Mouse (Mus musculus): ENCODE results near the gene Erc2. TPM values are rescaled to one million over a fixed set of nuclear protein-coding genes. Genes with fewer than 3 reads are reported as not detected.

Erc2 gene
- polyA plus RNA-seq, 1 experiment from 2014 or later = 1.9 TPM

DNA sequence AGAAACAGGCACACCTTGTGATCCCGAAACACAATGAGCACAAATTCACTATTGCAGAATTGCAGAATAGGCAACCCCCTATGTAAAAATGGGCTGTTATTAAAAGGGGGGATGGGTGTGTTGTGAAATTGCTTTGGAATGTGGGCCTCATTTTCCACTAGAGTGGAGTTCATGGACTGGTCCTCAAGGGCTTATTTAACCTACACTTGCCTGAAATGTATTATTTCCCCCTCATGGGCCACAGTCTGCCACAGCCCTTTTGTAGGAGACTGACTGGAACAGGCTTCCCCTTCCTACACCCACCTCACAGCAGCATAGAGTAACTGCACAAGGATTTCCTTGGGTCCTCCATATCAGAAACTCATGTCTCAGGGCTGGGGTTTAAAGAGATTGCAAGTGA, 726.9 kb downstream of the Erc2 start:
- H3K9me3 ChIP-seq (ENCODE audit: low read length) = no peaks in the 10 kb centered on the region
- H3K4me1 ChIP-seq (ENCODE audit: insufficient read depth) = no peaks in the 10 kb centered on the region
- H3K27me3 ChIP-seq (ENCODE audit: insufficient read depth, low read length) = no peaks in the 10 kb centered on the region
- H3K36me3 ChIP-seq (replicated peaks; ENCODE audit: insufficient read depth, low read length) = no peaks in the 10 kb centered on the region
- no peak overlapping the region for H3K9ac ChIP-seq (replicated peaks)
- no peak overlapping the region for H3K4me3 ChIP-seq (ENCODE audit: low read depth, low read length)
- ATAC-seq (no peak), DNase-seq (no peak)
- WGBS (ENCODE audit: insufficient replicate concordance) = 94% methylated on average over 1 of the region's 1 CpGs
- no peak overlapping the region for H3K27ac ChIP-seq (ENCODE audit: low read depth)
- no peak for TF ChIP-seq EP300 (IDR thresholded peaks at IDR 0.05; ENCODE audit: low read depth)
- TF ChIP-seq CTCF (IDR thresholded peaks at IDR 0.05; ENCODE audit: low read depth) = no peak
- no peak overlapping the region for H3K4me2 ChIP-seq (ENCODE audit: low read depth, low read length)

DNA sequence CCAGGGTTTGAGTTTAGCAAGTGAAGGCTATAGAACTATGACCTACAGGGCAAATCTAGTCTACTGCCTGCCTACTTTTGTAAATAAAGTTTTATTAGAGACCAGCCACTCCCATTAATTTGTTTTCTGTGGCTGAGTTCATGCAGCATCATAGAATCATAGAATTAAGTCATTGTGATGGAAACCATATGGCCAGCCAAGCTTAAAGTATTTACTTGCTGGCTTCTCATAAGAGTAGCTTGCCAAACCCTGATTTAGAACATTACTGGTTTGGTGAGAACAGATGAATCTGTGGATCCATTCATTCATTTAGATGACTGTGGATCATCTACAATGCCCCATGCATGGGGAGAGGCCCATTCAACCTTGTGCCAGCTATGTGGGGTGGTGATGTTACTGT, 733.8 kb downstream of the Erc2 start:
- ATAC-seq (no peak), DNase-seq (no peak)
- Histone ChIP-seq H3K4me2 (ENCODE audit: low read depth, low read length) (no peak overlapping the region), H3K27ac (ENCODE audit: low read depth) (no peak overlapping the region), H3K4me3 (ENCODE audit: low read depth, low read length) (no peak overlapping the region), H3K9me3 (ENCODE audit: low read length) (no peaks in the 10 kb centered on the region), H3K4me1 (ENCODE audit: insufficient read depth) (no peaks in the 10 kb centered on the region), H3K36me3 (replicated peaks; ENCODE audit: insufficient read depth, low read length) (no peaks in the 10 kb centered on the region), H3K9ac (replicated peaks) (no peak overlapping the region), H3K27me3 (ENCODE audit: insufficient read depth, low read length) (no peaks in the 10 kb centered on the region)
- TF ChIP-seq CTCF (IDR thresholded peaks at IDR 0.05; ENCODE audit: low read depth) = no peak
- no peak for TF ChIP-seq EP300 (IDR thresholded peaks at IDR 0.05; ENCODE audit: low read depth)

DNA sequence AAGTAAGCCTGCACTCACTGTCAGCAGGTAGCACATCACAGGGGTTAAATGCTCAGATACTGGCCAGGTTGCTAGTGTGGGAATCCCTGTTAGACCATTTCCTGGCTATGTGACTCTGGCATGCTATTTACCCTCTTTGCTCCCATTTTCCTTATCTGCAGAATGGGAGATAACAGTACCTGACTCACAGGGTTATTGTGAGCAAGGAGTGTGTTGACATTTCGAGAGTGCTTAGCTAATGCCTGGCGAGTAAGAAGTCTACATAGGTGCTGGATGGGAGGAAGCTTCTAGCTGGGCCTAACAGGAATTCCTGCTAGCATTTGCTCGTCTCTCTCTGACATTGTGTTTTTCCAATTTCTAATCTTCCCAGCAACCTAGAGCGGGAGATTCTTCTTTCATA, 737.3 kb downstream of the Erc2 start:
- H3K27ac ChIP-seq (ENCODE audit: low read depth) = no peak overlapping the region
- no peak overlapping the region for H3K9ac ChIP-seq (replicated peaks)
- ATAC-seq = no peak
- WGBS (ENCODE audit: insufficient replicate concordance) = 36% methylated on average over 4 of the region's 4 CpGs
- no peak overlapping the region for H3K4me3 ChIP-seq (ENCODE audit: low read depth, low read length)
- no peaks in the 10 kb centered on the region for H3K36me3 ChIP-seq (replicated peaks; ENCODE audit: insufficient read depth, low read length)
- H3K9me3 ChIP-seq (ENCODE audit: low read length) = no peaks in the 10 kb centered on the region
- no peak for DNase-seq
- H3K4me1 ChIP-seq (ENCODE audit: insufficient read depth) = no peaks in the 10 kb centered on the region
- H3K27me3 ChIP-seq (ENCODE audit: insufficient read depth, low read length) = no peaks in the 10 kb centered on the region
- no peak overlapping the region for H3K4me2 ChIP-seq (ENCODE audit: low read depth, low read length)
- TF ChIP-seq EP300 (IDR thresholded peaks at IDR 0.05; ENCODE audit: low read depth) (no peak), CTCF (IDR thresholded peaks at IDR 0.05; ENCODE audit: low read depth) (no peak)

DNA sequence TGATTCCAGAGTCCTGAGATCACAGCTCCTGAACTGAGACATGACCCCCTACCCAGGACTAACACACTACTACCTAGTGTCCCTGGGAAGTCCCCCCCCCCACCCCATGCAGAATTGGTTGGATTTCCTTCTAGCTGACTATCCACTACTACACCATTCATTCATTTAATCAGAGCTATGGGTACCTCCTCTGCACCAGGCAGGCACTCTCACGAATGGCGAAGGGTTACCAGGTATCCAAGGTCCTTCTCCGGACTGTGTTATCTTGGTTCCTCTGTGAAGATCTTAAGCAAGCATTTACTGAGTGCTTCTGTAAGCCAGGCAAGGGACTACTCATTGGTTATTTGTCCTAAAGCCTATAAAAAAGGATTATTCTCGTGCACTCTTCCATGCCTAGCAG, 737.8 kb downstream of the Erc2 start:
- H3K9ac ChIP-seq (replicated peaks) = no peak overlapping the region
- ATAC-seq (no peak), DNase-seq (no peak)
- no peak for TF ChIP-seq EP300 (IDR thresholded peaks at IDR 0.05; ENCODE audit: low read depth)
- TF ChIP-seq CTCF (IDR thresholded peaks at IDR 0.05; ENCODE audit: low read depth) = no peak
- H3K27me3 ChIP-seq (ENCODE audit: insufficient read depth, low read length) = no peaks in the 10 kb centered on the region
- no peaks in the 10 kb centered on the region for H3K9me3 ChIP-seq (ENCODE audit: low read length)
- no peaks in the 10 kb centered on the region for H3K4me1 ChIP-seq (ENCODE audit: insufficient read depth)
- no peaks in the 10 kb centered on the region for H3K36me3 ChIP-seq (replicated peaks; ENCODE audit: insufficient read depth, low read length)
- no peak overlapping the region for H3K4me2 ChIP-seq (ENCODE audit: low read depth, low read length)
- no peak overlapping the region for H3K4me3 ChIP-seq (ENCODE audit: low read depth, low read length)
- WGBS (ENCODE audit: insufficient replicate concordance) = 64% methylated on average over 4 of the region's 4 CpGs
- no peak overlapping the region for H3K27ac ChIP-seq (ENCODE audit: low read depth)

DNA sequence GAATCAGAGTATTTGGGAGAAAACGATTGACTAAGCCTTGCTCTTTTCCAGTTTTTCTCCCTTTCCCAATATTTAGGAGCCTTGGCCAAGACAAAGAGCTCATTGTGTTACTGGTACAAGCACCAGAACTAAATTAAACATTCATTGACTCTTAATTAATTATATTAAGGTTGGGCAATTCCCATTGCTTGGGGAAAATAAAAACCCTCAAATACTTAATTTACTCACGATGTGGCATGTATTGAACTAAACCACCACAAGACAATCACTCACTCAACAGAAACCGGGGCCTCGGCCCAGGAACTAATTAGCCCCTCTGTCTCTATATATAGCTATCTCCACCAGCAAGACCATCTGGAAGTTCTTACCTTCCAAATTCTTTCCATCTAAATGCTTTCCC, 740.1 kb downstream of the Erc2 start:
- TF ChIP-seq EP300 (IDR thresholded peaks at IDR 0.05; ENCODE audit: low read depth) = no peak
- TF ChIP-seq CTCF (IDR thresholded peaks at IDR 0.05; ENCODE audit: low read depth) = no peak
- Histone ChIP-seq H3K36me3 (replicated peaks; ENCODE audit: insufficient read depth, low read length) (no peaks in the 10 kb centered on the region), H3K4me3 (ENCODE audit: low read depth, low read length) (no peak overlapping the region), H3K9ac (replicated peaks) (no peak overlapping the region), H3K27me3 (ENCODE audit: insufficient read depth, low read length) (no peaks in the 10 kb centered on the region), H3K4me2 (ENCODE audit: low read depth, low read length) (no peak overlapping the region), H3K9me3 (ENCODE audit: low read length) (no peaks in the 10 kb centered on the region), H3K27ac (ENCODE audit: low read depth) (no peak overlapping the region), H3K4me1 (ENCODE audit: insufficient read depth) (no peaks in the 10 kb centered on the region)
- WGBS (ENCODE audit: insufficient replicate concordance) = 84% methylated on average over 4 of the region's 4 CpGs
- ATAC-seq (no peak), DNase-seq (no peak)

DNA sequence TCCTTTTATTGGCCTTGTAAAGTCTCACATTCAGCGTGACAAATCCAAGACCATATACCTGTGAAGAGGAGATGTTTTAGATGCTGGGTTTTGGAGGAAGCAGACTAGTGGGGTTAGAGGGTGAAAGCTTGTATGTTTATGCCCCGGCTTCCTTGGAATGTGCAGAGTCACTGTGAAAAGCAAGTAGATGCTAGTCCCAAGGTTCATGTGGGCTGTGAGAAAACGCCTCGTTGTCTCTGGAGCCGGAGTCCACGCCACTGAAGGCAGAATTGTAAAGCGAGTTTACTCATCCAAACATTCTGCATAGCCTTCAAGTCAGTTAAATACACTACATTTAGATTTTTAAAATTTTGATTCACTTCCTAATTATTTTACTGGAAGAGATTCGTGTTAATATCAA, 748.5 kb downstream of the Erc2 start:
- Histone ChIP-seq H3K9ac (replicated peaks) (no peak overlapping the region), H3K9me3 (ENCODE audit: low read length) (no peaks in the 10 kb centered on the region), H3K4me3 (ENCODE audit: low read depth, low read length) (no peak overlapping the region), H3K27ac (ENCODE audit: low read depth) (no peak overlapping the region), H3K4me1 (ENCODE audit: insufficient read depth) (no peaks in the 10 kb centered on the region), H3K36me3 (replicated peaks; ENCODE audit: insufficient read depth, low read length) (no peaks in the 10 kb centered on the region), H3K27me3 (ENCODE audit: insufficient read depth, low read length) (no peaks in the 10 kb centered on the region), H3K4me2 (ENCODE audit: low read depth, low read length) (no peak overlapping the region)
- no peak for ATAC-seq
- TF ChIP-seq CTCF (IDR thresholded peaks at IDR 0.05; ENCODE audit: low read depth) (no peak), EP300 (IDR thresholded peaks at IDR 0.05; ENCODE audit: low read depth) (no peak)
- 50% methylated on average over 8 of the region's 8 CpGs for whole genome bisulfite sequencing (ENCODE audit: insufficient replicate concordance)
- DNase-seq = no peak

DNA sequence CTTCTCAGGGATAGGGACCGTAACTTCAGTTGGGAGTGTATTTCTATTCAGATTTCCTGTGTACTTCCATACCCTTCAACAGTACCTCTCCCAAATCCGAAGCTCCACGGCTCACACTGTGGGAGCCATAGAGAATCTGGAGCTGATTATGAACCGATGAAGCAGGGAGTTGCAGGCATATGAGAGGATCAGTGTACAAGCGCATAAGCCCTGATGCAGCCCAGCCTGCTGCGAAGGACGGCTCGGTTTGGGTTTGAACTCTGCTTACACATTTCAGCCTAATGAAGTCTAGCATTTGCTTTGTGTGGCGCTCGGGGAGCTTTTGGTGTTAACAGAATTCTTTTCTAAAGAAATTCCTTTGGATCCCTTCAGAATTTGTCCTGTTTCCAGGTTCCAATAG, 749.4 kb downstream of the Erc2 start:
- Histone ChIP-seq H3K4me3 (ENCODE audit: low read depth, low read length) (no peak overlapping the region), H3K27ac (ENCODE audit: low read depth) (no peak overlapping the region), H3K27me3 (ENCODE audit: insufficient read depth, low read length) (no peaks in the 10 kb centered on the region), H3K9ac (replicated peaks) (no peak overlapping the region), H3K4me1 (ENCODE audit: insufficient read depth) (no peaks in the 10 kb centered on the region), H3K36me3 (replicated peaks; ENCODE audit: insufficient read depth, low read length) (no peaks in the 10 kb centered on the region), H3K9me3 (ENCODE audit: low read length) (no peaks in the 10 kb centered on the region), H3K4me2 (ENCODE audit: low read depth, low read length) (no peak overlapping the region)
- DNase-seq (no peak), ATAC-seq (no peak)
- TF ChIP-seq CTCF (IDR thresholded peaks at IDR 0.05; ENCODE audit: low read depth) = no peak
- no peak for TF ChIP-seq EP300 (IDR thresholded peaks at IDR 0.05; ENCODE audit: low read depth)
- 83% methylated on average over 10 of the region's 10 CpGs for WGBS (ENCODE audit: insufficient replicate concordance)

Data from liver, postnatal 0 days (tissue).